Mouse (Mus musculus): ENCODE measurements around the gene Gm20532. TPM values are rescaled to one million over a fixed set of nuclear protein-coding genes. Genes with fewer than 3 reads are reported as not detected.
"Not testable (repeated sequence)": the region's sequence is repeated elsewhere in the genome, so short reads cannot be mapped to it uniquely, and the experiment has no call there.

Gene Gm20532
- polyA plus RNA-seq, 1 experiment from 2014 or later, result not detected

- 85% methylated on average over 7 of the region's 7 CpGs for WGBS
- Histone ChIP-seq H3K27me3 (no peaks in the 10 kb centered on the region), H3K4me2 (no peak overlapping the region), H3K4me3 (no peak overlapping the region), H3K9ac (peak overlapping the region; percentile 93; the same call in 1 of the 2 replicates), H3K36me3 (peaks cover 27% of the 10 kb centered on the region), H3K9me3 (no peaks in the 10 kb centered on the region), H3K27ac (replicated peaks) (no peak overlapping the region), H3K4me1 (replicated peaks) (peaks cover 34% of the 10 kb centered on the region)
- no peak for ATAC-seq (ENCODE audit: low read depth)
Measured at GRCm38 (mm10) chr2:26641006-26641647, 54.7 kb downstream of the Gm20532 start.

DNA sequence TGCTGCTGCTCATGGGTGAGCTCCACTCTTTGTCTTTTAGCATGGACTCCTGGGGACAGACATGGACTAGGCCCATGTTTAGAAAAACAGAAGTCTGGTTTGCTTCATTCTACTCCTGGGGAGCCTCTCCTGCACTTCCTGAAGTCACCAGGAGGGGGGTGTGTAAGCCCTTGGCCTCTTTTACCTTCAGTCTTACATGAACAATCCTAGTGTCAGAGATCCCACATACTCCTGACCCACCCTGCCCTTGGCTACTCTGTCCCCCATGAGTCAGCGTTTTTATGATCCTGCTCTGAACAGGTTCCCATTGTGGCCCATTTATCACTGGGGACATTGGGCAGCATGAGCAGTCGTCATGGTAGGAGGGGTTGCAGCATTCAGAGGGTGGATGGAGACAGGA, 57.5 kb downstream of the Gm20532 start:
- Histone ChIP-seq H3K27ac (replicated peaks) (no peak overlapping the region), H3K9me3 (no peaks in the 10 kb centered on the region), H3K36me3 (no peaks in the 10 kb centered on the region), H3K27me3 (no peaks in the 10 kb centered on the region), H3K4me2 (no peak overlapping the region), H3K4me3 (no peak overlapping the region), H3K4me1 (replicated peaks) (peaks cover 8% of the 10 kb centered on the region), H3K9ac (no peak overlapping the region)
- ATAC-seq (ENCODE audit: low read depth), result no peak
- 48% methylated on average over 2 of the region's 2 CpGs for WGBS

GRCm38 (mm10) chr2:26646643-26647293, 60.3 kb downstream of the Gm20532 start:
- peak; percentile 97 for ATAC-seq (ENCODE audit: low read depth)
- 26% methylated on average over 3 of the region's 3 CpGs for WGBS
- no peaks in the 10 kb centered on the region for H3K27me3 ChIP-seq
- no peak overlapping the region for H3K27ac ChIP-seq (replicated peaks)
- H3K4me3 ChIP-seq, result no peak overlapping the region
- H3K4me2 ChIP-seq, result no peak overlapping the region
- no peaks in the 10 kb centered on the region for H3K36me3 ChIP-seq
- H3K4me1 ChIP-seq (replicated peaks), result no peaks in the 10 kb centered on the region
- H3K9me3 ChIP-seq, result no peaks in the 10 kb centered on the region
- no peak overlapping the region for H3K9ac ChIP-seq

GRCm38 (mm10) chr2:26654687-26655086, 68.2 kb downstream of the Gm20532 start:
- H3K36me3 ChIP-seq, result no peaks in the 10 kb centered on the region
- WGBS, result 24% methylated on average over 1 of the region's 1 CpGs
- no peak for ATAC-seq (ENCODE audit: low read depth)
- H3K9me3 ChIP-seq, result no peaks in the 10 kb centered on the region
- H3K27me3 ChIP-seq, result no peaks in the 10 kb centered on the region
- no peaks in the 10 kb centered on the region for H3K4me1 ChIP-seq (replicated peaks)
- H3K9ac ChIP-seq, result no peak overlapping the region
- H3K27ac ChIP-seq (replicated peaks), result no peak overlapping the region
- no peak overlapping the region for H3K4me2 ChIP-seq
- H3K4me3 ChIP-seq, result no peak overlapping the region

GRCm38 (mm10) chr2:26657426-26657825, 71.0 kb downstream of the Gm20532 start:
- no peak overlapping the region for H3K27ac ChIP-seq (replicated peaks)
- no peak for ATAC-seq (ENCODE audit: low read depth)
- no peak overlapping the region for H3K9ac ChIP-seq
- peaks cover 9% of the 10 kb centered on the region; the same call in 1 of the 2 replicates for H3K4me1 ChIP-seq (replicated peaks)
- H3K4me2 ChIP-seq, result no peak overlapping the region
- WGBS, result 91% methylated on average over 2 of the region's 2 CpGs
- no peaks in the 10 kb centered on the region for H3K27me3 ChIP-seq
- H3K9me3 ChIP-seq, result no peaks in the 10 kb centered on the region
- no peaks in the 10 kb centered on the region for H3K36me3 ChIP-seq
- no peak overlapping the region for H3K4me3 ChIP-seq

GRCm38 (mm10) chr2:26661143-26661752, 74.8 kb downstream of the Gm20532 start:
- H3K4me2 ChIP-seq, result peak overlapping the region; percentile 60
- no peak overlapping the region for H3K27ac ChIP-seq (replicated peaks)
- H3K4me3 ChIP-seq, result peak overlapping the region; percentile 33
- H3K27me3 ChIP-seq, result no peaks in the 10 kb centered on the region
- H3K36me3 ChIP-seq, result no peaks in the 10 kb centered on the region
- H3K4me1 ChIP-seq (replicated peaks), result peaks cover 9% of the 10 kb centered on the region; the same call in 1 of the 2 replicates
- H3K9ac ChIP-seq, result peak overlapping the region; percentile 70
- no peaks in the 10 kb centered on the region for H3K9me3 ChIP-seq
- WGBS, result 6% methylated on average over 6 of the region's 20 CpGs
- ATAC-seq (ENCODE audit: low read depth), result peak; percentile 47

- Histone ChIP-seq H3K9ac (peak overlapping the region; percentile 70), H3K4me3 (peak overlapping the region; percentile 33), H3K4me2 (peak overlapping the region; percentile 60), H3K27ac (replicated peaks) (no peak overlapping the region), H3K9me3 (no peaks in the 10 kb centered on the region), H3K27me3 (no peaks in the 10 kb centered on the region), H3K36me3 (no peaks in the 10 kb centered on the region), H3K4me1 (replicated peaks) (peaks cover 9% of the 10 kb centered on the region; the same call in 1 of the 2 replicates)
- peak; percentile 43; the same call in 1 of the 2 replicates for ATAC-seq (ENCODE audit: low read depth)
- WGBS, result 45% methylated on average over 29 of the region's 29 CpGs
Measured at GRCm38 (mm10) chr2:26661768-26662508, 75.5 kb downstream of the Gm20532 start.

GRCm38 (mm10) chr2:26662509-26662882, 76.1 kb downstream of the Gm20532 start:
- Histone ChIP-seq H3K27ac (replicated peaks) (no peak overlapping the region), H3K4me1 (replicated peaks) (peaks cover 9% of the 10 kb centered on the region; the same call in 1 of the 2 replicates), H3K9ac (no peak overlapping the region), H3K4me3 (no peak overlapping the region), H3K36me3 (no peaks in the 10 kb centered on the region), H3K27me3 (no peaks in the 10 kb centered on the region), H3K9me3 (no peaks in the 10 kb centered on the region), H3K4me2 (0 out of 2 replicates have a peak overlapping the region, but pooled peaks have one; percentile 60)
- ATAC-seq (ENCODE audit: low read depth), result no peak; the same call in 1 of the 2 replicates
- WGBS, result 81% methylated on average over 13 of the region's 13 CpGs

DNA sequence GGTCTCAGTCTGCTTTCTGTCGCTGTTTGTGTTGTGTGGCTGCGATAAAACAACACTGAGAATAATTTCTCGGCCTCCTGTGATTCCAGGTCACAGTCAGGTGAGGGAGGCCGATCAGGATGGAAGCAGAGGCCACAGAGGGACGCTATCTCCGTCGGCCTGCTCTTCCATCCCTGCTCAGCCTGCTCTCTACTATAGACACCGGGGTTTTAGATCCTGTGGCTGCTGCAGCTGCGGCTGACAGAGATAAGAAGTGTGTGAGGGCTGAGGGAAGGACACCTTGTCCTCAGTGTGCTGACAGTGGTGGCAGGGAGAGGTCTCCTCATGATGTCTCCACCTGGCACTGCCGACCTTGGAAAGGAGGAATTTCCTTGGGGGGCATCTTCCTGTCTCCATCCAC, 76.7 kb downstream of the Gm20532 start:
- Histone ChIP-seq H3K9me3 (no peaks in the 10 kb centered on the region), H3K4me2 (no peak overlapping the region), H3K27ac (replicated peaks) (no peak overlapping the region), H3K27me3 (no peaks in the 10 kb centered on the region), H3K4me3 (no peak overlapping the region), H3K4me1 (replicated peaks) (peaks cover 9% of the 10 kb centered on the region; the same call in 1 of the 2 replicates), H3K36me3 (no peaks in the 10 kb centered on the region), H3K9ac (no peak overlapping the region)
- 0 out of 2 replicates have a peak, but pooled peaks have one; percentile 15 for ATAC-seq (ENCODE audit: low read depth)
- WGBS, result 84% methylated on average over 10 of the region's 10 CpGs

- not testable (repeated sequence) for H3K27me3 ChIP-seq; H3K27ac ChIP-seq (replicated peaks)
Measured at GRCm38 (mm10) chr2:26663551-26663950, 77.1 kb downstream of the Gm20532 start.

GRCm38 (mm10) chr2:26668746-26669145, 82.3 kb downstream of the Gm20532 start:
- H3K9me3 ChIP-seq, result no peaks in the 10 kb centered on the region
- H3K27ac ChIP-seq (replicated peaks), result no peak overlapping the region
- no peak overlapping the region for H3K9ac ChIP-seq
- H3K4me3 ChIP-seq, result no peak overlapping the region
- no peaks in the 10 kb centered on the region for H3K36me3 ChIP-seq
- H3K4me2 ChIP-seq, result no peak overlapping the region
- H3K27me3 ChIP-seq, result no peaks in the 10 kb centered on the region
- no peaks in the 10 kb centered on the region for H3K4me1 ChIP-seq (replicated peaks)
- no peak for ATAC-seq (ENCODE audit: low read depth)

More at GRCm38 (mm10) chr2:26663551-26663950, 77.1 kb downstream of the Gm20532 start:
- H3K4me1 ChIP-seq (replicated peaks); H3K4me2 ChIP-seq; H3K4me3 ChIP-seq; H3K9ac ChIP-seq; H3K9me3 ChIP-seq; ATAC-seq (ENCODE audit: low read depth); H3K36me3 ChIP-seq: not testable (repeated sequence)
- WGBS, result 79% methylated on average over 1 of the region's 1 CpGs

DNA sequence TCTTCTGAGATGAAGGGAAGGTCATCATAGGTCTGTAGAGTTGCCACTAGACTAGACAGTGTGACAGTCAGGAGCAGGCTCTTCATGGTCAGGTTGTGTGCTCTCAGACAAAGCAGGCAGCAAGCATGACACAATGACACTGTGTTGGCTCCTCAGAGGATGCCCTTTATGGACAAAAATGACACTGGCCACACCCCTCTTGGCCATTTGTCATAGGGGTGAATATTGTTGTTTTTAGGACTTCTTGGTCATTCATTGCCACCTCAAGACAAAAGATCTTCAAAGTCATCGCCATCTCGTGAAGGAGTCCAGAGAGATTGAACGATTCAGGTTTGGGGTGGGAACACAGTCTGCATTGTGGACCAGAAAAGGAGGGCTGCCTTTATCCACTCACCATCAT, 84.7 kb downstream of the Gm20532 start, which contains the start of gene Lcn4:
TSS of gene Lcn4 (minus strand) at position 101 of the 400 bp plus-strand sequence.
- WGBS, result 97% methylated on average over 3 of the region's 3 CpGs
- Histone ChIP-seq H3K4me1 (replicated peaks) (no peaks in the 10 kb centered on the region), H3K4me2 (no peak within 1 kb of the TSS), H3K9me3 (no peaks in the 10 kb centered on the region), H3K4me3 (no peak within 1 kb of the TSS), H3K9ac (no peak within 1 kb of the TSS), H3K27ac (replicated peaks) (no peak within 1 kb of the TSS), H3K27me3 (no peaks in the 10 kb centered on the region), H3K36me3 (no peaks in the 10 kb centered on the region)
- no peak for ATAC-seq (ENCODE audit: low read depth)

Measured in neural tube, embryonic 13.5 days (tissue).